Mouse (Mus musculus) embryonic fibroblast, embryonic 13.5 days (primary cell): ENCODE measurements around the gene Fam71f1.

Experiments
- CTCF ChIP-seq: IDR thresholded peaks from 2 replicates; pipeline ENCODE4 v1.5.1; 2011; ENCODE audit warnings: mild to moderate bottlenecking, control low read depth, low read length, moderate library complexity, borderline replicate concordance; ENCODE audit not compliant: insufficient read depth
- POLR2A ChIP-seq: IDR thresholded peaks from 2 replicates; pipeline ENCODE4 v1.6.1; 2011; ENCODE audit warnings: low read depth, mild to moderate bottlenecking, control low read depth, low read length, moderate library complexity

DNA sequence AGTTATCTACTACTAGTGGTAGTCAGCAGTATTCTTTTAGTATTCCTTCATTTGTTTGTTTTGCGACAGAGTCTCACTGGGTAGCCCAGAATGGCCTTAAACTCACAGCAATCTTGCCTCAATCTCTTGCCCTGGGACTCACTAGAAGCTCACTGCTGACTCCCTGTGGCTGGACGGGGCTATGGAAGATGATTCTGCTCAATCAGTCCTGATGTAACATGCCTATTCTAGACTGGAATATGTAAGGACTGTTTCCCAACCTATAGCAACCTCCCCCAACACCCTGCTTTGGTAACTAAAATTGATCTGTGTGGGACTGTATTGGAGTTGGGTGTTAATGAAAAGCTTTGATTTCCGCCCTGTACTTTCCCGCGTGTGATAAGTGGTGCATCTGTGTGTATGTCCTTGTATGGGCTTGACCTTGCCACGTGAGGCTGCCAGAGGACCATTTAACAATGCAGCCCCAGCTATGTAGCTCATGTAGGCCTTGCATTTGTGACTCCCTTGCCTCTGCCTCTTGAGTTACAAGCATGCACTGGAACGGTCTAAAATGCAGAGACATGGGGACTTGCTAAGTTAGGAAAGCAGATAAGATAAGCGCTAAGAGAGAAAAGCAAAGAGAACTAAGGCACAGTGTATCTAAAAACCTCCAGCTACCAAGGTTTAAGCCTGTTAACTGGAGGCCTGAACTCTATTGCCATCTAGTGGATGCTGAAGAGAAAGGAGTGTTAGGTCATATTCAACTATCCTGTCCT lies 40.2 kb upstream of the Fam71f1 start:
- TF ChIP-seq POLR2A (no peak), CTCF (peak; percentile 48; the same call in 1 of the 2 replicates)
